Mouse (Mus musculus) thymus, adult 2 months (tissue): Measurements from ENCODE around the gene Defb39. TPM values are rescaled to one million over a fixed set of nuclear protein-coding genes. Genes with fewer than 3 reads are reported as not detected.

Source experiments
- DNase-seq: peaks from one replicate; pipeline ENCODE4 v3.0.0; 2021
- H3K27ac ChIP-seq: fragments of 200-500 bp; 2 replicates; pipeline ENCODE4 v1.5.1; 2012; ENCODE audit warnings: low read length, control low read depth; ENCODE audit not compliant: control insufficient read depth, insufficient read depth
- H3K27me3 ChIP-seq: fragments of 200-500 bp; 2 replicates; pipeline ENCODE4 v1.6.1; 2012; ENCODE audit warnings: mild to moderate bottlenecking, low read length, moderate library complexity, mixed read lengths; ENCODE audit not compliant: control insufficient read depth, insufficient read depth
- H3K36me3 ChIP-seq: fragments of 200-500 bp; 2 replicates; pipeline ENCODE4 v1.6.1; 2012; ENCODE audit warnings: mild to moderate bottlenecking, low read length, moderate library complexity; ENCODE audit not compliant: control insufficient read depth, insufficient read depth
- H3K4me1 ChIP-seq: fragments of 200-500 bp; replicated peaks from 2 replicates; pipeline ENCODE4 v1.6.1; 2012; ENCODE audit warnings: low read length; ENCODE audit not compliant: control insufficient read depth, insufficient read depth
- H3K4me3 ChIP-seq: fragments of 200-500 bp; 2 replicates; pipeline ENCODE4 v1.5.1; 2012; ENCODE audit warnings: mild to moderate bottlenecking, low read length, control low read depth, moderate library complexity; ENCODE audit not compliant: control insufficient read depth, insufficient read depth
- CTCF ChIP-seq: fragments of 200-500 bp; IDR thresholded peaks from 2 replicates; pipeline ENCODE4 v1.5.1; 2012; ENCODE audit warnings: mild to moderate bottlenecking, control low read depth, low read length, moderate library complexity, borderline replicate concordance; ENCODE audit not compliant: control insufficient read depth, poor library complexity, insufficient read depth; ENCODE audit errors: extremely low read depth
- POLR2A ChIP-seq: fragments of 200-500 bp; IDR thresholded peaks from 2 replicates; pipeline ENCODE4 v1.6.1; 2012; ENCODE audit warnings: mild to moderate bottlenecking, low read length, control low read depth, moderate library complexity; ENCODE audit not compliant: control insufficient read depth, poor library complexity, insufficient read depth; ENCODE audit errors: extremely low read depth
- WGBS: fragments of 180-500 bp; shearing (Covaris S2); methylation state at CpG from one replicate; pipeline ENCODE4 v1.1.7; 2018; 5-methylcytosine and 5-hydroxymethylcytosine counted together
- polyA plus RNA-seq: library from polyadenylated mRNA; depleted of rRNA; stranded (reverse); fragments of >200 nt; gene quantifications from 2 replicates; pipeline ENCODE4 v1.2.3, GENCODE M21; 2012; rRNA removed

Defb39 gene
- not detected in 2 replicates for polyA plus RNA-seq

GRCm38 (mm10) chr8:19064710-19065109 is at the start of gene Defb39:
Gene Defb39, minus strand, starts transcription at chr8:19064810.
- Histone ChIP-seq H3K27ac (no peak within 1 kb of the TSS), H3K27me3 (no peaks in the 10 kb centered on the region), H3K4me3 (no peak within 1 kb of the TSS), H3K36me3 (no peaks in the 10 kb centered on the region), H3K4me1 (no peaks in the 10 kb centered on the region)
- DNase-seq = no peak
- WGBS = 81% methylated on average over 1 of the region's 1 CpGs
- TF ChIP-seq POLR2A (no peak), CTCF (no peak)

- Histone ChIP-seq H3K4me1 (no peaks in the 10 kb centered on the region), H3K36me3 (no peaks in the 10 kb centered on the region), H3K27ac (no peak overlapping the region), H3K27me3 (no peaks in the 10 kb centered on the region), H3K4me3 (no peak overlapping the region)
- TF ChIP-seq POLR2A (no peak), CTCF (no peak)
- 77% methylated on average over 2 of the region's 2 CpGs for WGBS
- no peak for DNase-seq
These were observed 1.4 kb upstream of the Defb39 start for GRCm38 (mm10) chr8:19066013-19066412.

GRCm38 (mm10) chr8:19062891-19063290 is 1.7 kb downstream of the Defb39 start:
- no peaks in the 10 kb centered on the region for H3K4me1 ChIP-seq
- no peaks in the 10 kb centered on the region for H3K27me3 ChIP-seq
- H3K36me3 ChIP-seq = no peaks in the 10 kb centered on the region
- H3K27ac ChIP-seq = no peak overlapping the region
- TF ChIP-seq CTCF = no peak
- TF ChIP-seq POLR2A = no peak
- no peak for DNase-seq
- no peak overlapping the region for H3K4me3 ChIP-seq

- H3K4me3 ChIP-seq = no peak overlapping the region
- H3K27me3 ChIP-seq = no peaks in the 10 kb centered on the region
- DNase-seq = no peak
- H3K27ac ChIP-seq = no peak overlapping the region
- 95% methylated on average over 14 of the region's 14 CpGs for WGBS
- no peak for TF ChIP-seq CTCF
- TF ChIP-seq POLR2A = no peak
- H3K4me1 ChIP-seq = no peaks in the 10 kb centered on the region
- H3K36me3 ChIP-seq = no peaks in the 10 kb centered on the region
These were observed 19.4 kb downstream of the Defb39 start for GRCm38 (mm10) chr8:19045242-19045641.

GRCm38 (mm10) chr8:19026466-19026865 is 38.1 kb downstream of the Defb39 start, which contains the start of gene Defb38:
Gene Defb38, minus strand, starts transcription at chr8:19026566.
- Histone ChIP-seq H3K4me1 (no peaks in the 10 kb centered on the region), H3K27ac (no peak within 1 kb of the TSS), H3K4me3 (no peak within 1 kb of the TSS), H3K27me3 (no peaks in the 10 kb centered on the region), H3K36me3 (no peaks in the 10 kb centered on the region)
- WGBS = 93% methylated on average over 1 of the region's 1 CpGs
- TF ChIP-seq CTCF (no peak), POLR2A (no peak)
- DNase-seq = no peak

Other genes with a start within 250 kb of the Defb39 start
- not detected in 2 replicates for gene Defb40, start 86.6 kb downstream of the Defb39 start, polyA plus RNA-seq
- gene Defb37, start 73.8 kb downstream of the Defb39 start, polyA plus RNA-seq = not detected in 2 replicates
- gene Defb38, start 38.2 kb downstream of the Defb39 start, polyA plus RNA-seq = not detected in 2 replicates
- not detected in 2 replicates for gene Defb12, start 50.0 kb upstream of the Defb39 start, polyA plus RNA-seq
- gene Defb34, start 58.9 kb upstream of the Defb39 start, polyA plus RNA-seq = not detected in 2 replicates
- not detected in 2 replicates for gene Gm45826, start 76.0 kb upstream of the Defb39 start, polyA plus RNA-seq
- gene Defb14, start 129.5 kb upstream of the Defb39 start, polyA plus RNA-seq = not detected in 2 replicates
- not detected in 2 replicates for gene Defb4, start 133.9 kb upstream of the Defb39 start, polyA plus RNA-seq
- gene Defb6, start 160.7 kb upstream of the Defb39 start, polyA plus RNA-seq = 19.6 and 32.1 TPM in 2 replicates
- not detected in 2 replicates for gene Defb46, start 175.1 kb upstream of the Defb39 start, polyA plus RNA-seq
- gene Defb5, start 182.8 kb upstream of the Defb39 start, polyA plus RNA-seq = not detected in 2 replicates
- not detected in 2 replicates for gene Defb3, start 228.6 kb upstream of the Defb39 start, polyA plus RNA-seq